Comparison of ENCODE assay signal across 16 mouse cellular contexts in the genomic region with DNA sequence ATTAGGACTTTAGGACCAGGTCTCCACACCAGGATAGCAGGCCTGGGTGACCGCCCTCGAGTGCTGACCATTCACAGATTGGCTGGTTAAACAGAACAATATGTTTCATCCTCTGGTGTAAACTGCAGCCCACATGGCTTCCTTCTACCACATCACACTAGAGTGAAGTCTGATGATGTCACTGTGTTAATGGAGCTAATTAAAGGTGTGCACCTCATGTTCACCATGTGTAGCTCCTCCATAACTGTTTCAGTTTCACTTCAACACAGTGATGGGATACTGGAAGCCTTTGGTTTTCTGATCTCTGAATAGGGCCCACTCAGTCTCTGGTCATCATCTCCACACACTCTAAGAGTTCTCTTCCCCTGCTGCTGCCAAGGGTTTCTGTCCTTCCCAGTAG.
"Had no signal": no experiment of that assay in that cellular context is flagged by ENCODE, and none has a peak within 500 bp of the region (broad histone marks: within the 10 kb centered on the region; RNA-seq: fewer than 3 reads in every experiment).

No protein-coding gene starts in this region.

- H3K36me3 ChIP-seq: lung, embryonic 15.5 days; midbrain, embryonic 13.5 days; midbrain, embryonic 15.5 days; neural tube, embryonic 12.5 days had no signal

- H3K4me1 ChIP-seq: lung, embryonic 15.5 days had no signal

- H3K27ac ChIP-seq: liver, embryonic 14.5 days; lung, embryonic 15.5 days; macrophage; midbrain, embryonic 13.5 days; midbrain, embryonic 15.5 days; neural tube, embryonic 12.5 days had no signal

- H3K4me3 ChIP-seq: lung, embryonic 15.5 days; midbrain, embryonic 13.5 days; midbrain, embryonic 15.5 days; neural tube, embryonic 12.5 days had no signal

- H3K9ac ChIP-seq: liver, embryonic 14.5 days; lung, embryonic 15.5 days; midbrain, embryonic 13.5 days; midbrain, embryonic 15.5 days; neural tube, embryonic 12.5 days had no signal

- ATAC-seq: lung, postnatal 0 days; midbrain, embryonic 13.5 days; midbrain, embryonic 15.5 days had no signal

- H3K27me3 ChIP-seq: lung, embryonic 15.5 days; midbrain, embryonic 13.5 days; midbrain, embryonic 15.5 days; neural tube, embryonic 12.5 days had no signal

- DNase-seq: lung, adult 2 months; lung, postnatal 14 days; lung, postnatal 36 days; retina, postnatal 1 day; right cerebral cortex, adult 18-20 months; thymus, adult 18-20 months; thymus, postnatal 14 days; thymus, postnatal 36 days had no signal

- H3K4me2 ChIP-seq: lung, embryonic 15.5 days; midbrain, embryonic 11.5 days; midbrain, embryonic 13.5 days; midbrain, embryonic 15.5 days; neural tube, embryonic 12.5 days had no signal

- H3K9me3 ChIP-seq: lung, embryonic 15.5 days; midbrain, embryonic 13.5 days; midbrain, embryonic 15.5 days; neural tube, embryonic 12.5 days had no signal
